8 mouse cellular contexts compared by ENCODE assay signal in genomic region chr7:67952036-67952681, GRCm38 (mm10). TPM values are rescaled to one million over a fixed set of nuclear protein-coding genes. Genes with fewer than 3 reads are reported as not detected.
A peak's percentile ranks its signal among the peaks of the same experiment; 100 is the strongest.
DNase-seq lines count a peak whose midpoint lies in the region; ATAC-seq and TF ChIP-seq lines count a peak whose summit lies in the region.

No protein-coding gene starts in this region.

- TF ChIP-seq CTCF in brain, embryonic 14.5 days (IDR thresholded peaks at IDR 0.05; ENCODE audit: borderline replicate concordance, extremely low read depth, insufficient read depth, insufficient read length), result no peak
- TF ChIP-seq CTCF in liver, postnatal 0 days (IDR thresholded peaks at IDR 0.05; ENCODE audit: low read depth), result no peak

- H3K4me1 ChIP-seq in forebrain, embryonic 10.5 days, result peaks cover 58% of the 10 kb centered on the region
- peaks cover 27% of the 10 kb centered on the region for H3K4me1 ChIP-seq in heart, embryonic 15.5 days (replicated peaks)
- peaks cover 12% of the 10 kb centered on the region for H3K4me1 ChIP-seq in liver, postnatal 0 days (ENCODE audit: insufficient read depth)
- H3K4me1 ChIP-seq in neural tube, embryonic 15.5 days, result peaks cover 37% of the 10 kb centered on the region

- H3K9me3 ChIP-seq in forebrain, embryonic 10.5 days, result no peaks in the 10 kb centered on the region
- no peaks in the 10 kb centered on the region for H3K9me3 ChIP-seq in heart, embryonic 15.5 days (replicated peaks)
- no peaks in the 10 kb centered on the region for H3K9me3 ChIP-seq in liver, postnatal 0 days (ENCODE audit: low read length)
- no peaks in the 10 kb centered on the region for H3K9me3 ChIP-seq in neural tube, embryonic 15.5 days (replicated peaks)

- under 1% methylated on average over 81 of the region's 91 CpGs for WGBS in forebrain, embryonic 10.5 days
- under 1% methylated on average over 82 of the region's 91 CpGs for WGBS in heart, embryonic 15.5 days
- under 1% methylated on average over 75 of the region's 91 CpGs for WGBS in liver, postnatal 0 days (ENCODE audit: insufficient replicate concordance)
- WGBS in neural tube, embryonic 15.5 days, result under 1% methylated on average over 78 of the region's 91 CpGs

- peaks cover 15% of the 10 kb centered on the region for H3K27me3 ChIP-seq in forebrain, embryonic 10.5 days (ENCODE audit: poor library complexity, severe bottlenecking)
- H3K27me3 ChIP-seq in heart, embryonic 15.5 days, result no peaks in the 10 kb centered on the region
- peaks cover 49% of the 10 kb centered on the region for H3K27me3 ChIP-seq in liver, postnatal 0 days (ENCODE audit: insufficient read depth, low read length)
- H3K27me3 ChIP-seq in neural tube, embryonic 15.5 days (replicated peaks), result no peaks in the 10 kb centered on the region

- TF ChIP-seq EP300 in liver, postnatal 0 days (IDR thresholded peaks at IDR 0.05; ENCODE audit: low read depth), result no peak

- peak overlapping the region; percentile 99 for H3K9ac ChIP-seq in heart, embryonic 15.5 days
- H3K9ac ChIP-seq in liver, postnatal 0 days (replicated peaks), result peak overlapping the region; percentile 89
- H3K9ac ChIP-seq in neural tube, embryonic 15.5 days (replicated peaks), result peak overlapping the region; percentile 86

- H3K4me3 ChIP-seq in forebrain, embryonic 10.5 days, result peak overlapping the region; percentile 97
- peak overlapping the region; percentile 98 for H3K4me3 ChIP-seq in heart, embryonic 15.5 days
- peak overlapping the region; percentile 92 for H3K4me3 ChIP-seq in liver, postnatal 0 days (ENCODE audit: low read depth, low read length)
- H3K4me3 ChIP-seq in neural tube, embryonic 15.5 days (replicated peaks), result peak overlapping the region; percentile 77

- peak overlapping the region; percentile 100 for H3K27ac ChIP-seq in forebrain, embryonic 10.5 days
- H3K27ac ChIP-seq in heart, embryonic 15.5 days, result peak overlapping the region; percentile 100
- H3K27ac ChIP-seq in liver, postnatal 0 days (ENCODE audit: low read depth), result peak overlapping the region; percentile 97
- H3K27ac ChIP-seq in neural tube, embryonic 15.5 days (replicated peaks), result peak overlapping the region; percentile 99

- peak; percentile 51 for ATAC-seq in heart, embryonic 15.5 days (replicated peaks; ENCODE audit: insufficient number of reproducible peaks, insufficient read depth, low FRiP score, low read depth)
- peak; percentile 38 for ATAC-seq in liver, postnatal 0 days
- peak; percentile 55 for ATAC-seq in neural tube, embryonic 15.5 days (ENCODE audit: low FRiP score)

- DNase-seq in B cell, adult 2 months, result peak; percentile 38 to 45
- DNase-seq in brain, embryonic 14.5 days (ENCODE audit: low read depth), result peak; percentile 91
- peak; percentile 85 for DNase-seq in forebrain, embryonic 10.5 days (ENCODE audit: extremely low spot score, low spot score)
- DNase-seq in kidney, postnatal 36 days, result peak; percentile 86 to 87
- DNase-seq in liver, postnatal 0 days, result peak; percentile 77
- DNase-seq in testis, postnatal 10 days (ENCODE audit: low spot score), result peak; percentile 83

- no peaks in the 10 kb centered on the region for H3K36me3 ChIP-seq in forebrain, embryonic 10.5 days (replicated peaks)
- no peaks in the 10 kb centered on the region for H3K36me3 ChIP-seq in heart, embryonic 15.5 days
- H3K36me3 ChIP-seq in liver, postnatal 0 days (replicated peaks; ENCODE audit: insufficient read depth, low read length), result no peaks in the 10 kb centered on the region
- H3K36me3 ChIP-seq in neural tube, embryonic 15.5 days, result no peaks in the 10 kb centered on the region

- no peak; the same call in 1 of the 2 replicates for TF ChIP-seq POLR2A in brain, embryonic 14.5 days (IDR thresholded peaks at IDR 0.05; ENCODE audit: borderline replicate concordance, extremely low read depth, insufficient read depth, insufficient read length, poor library complexity, severe bottlenecking)

- H3K4me2 ChIP-seq in heart, embryonic 15.5 days, result peak overlapping the region; percentile 97
- H3K4me2 ChIP-seq in liver, postnatal 0 days (ENCODE audit: low read depth, low read length), result peak overlapping the region; percentile 99
- peak overlapping the region; percentile 99 for H3K4me2 ChIP-seq in neural tube, embryonic 15.5 days

RNA-seq across cellular contexts. Expression of gene Igf1r, which starts 0.5 kb away (rescaled TPM):
- 26.5 and 40.6 TPM in 2 replicates for polyA plus RNA-seq in brain, embryonic 14.5 days (2012; rRNA removed)
- 18.8 and 20.8 TPM in 2 replicates for polyA plus RNA-seq in forebrain, embryonic 10.5 days (2016; fragmentation: Nextera tagmentation; extraction: Ambion mirVana)
- polyA plus RNA-seq in heart, embryonic 15.5 days (2015; fragmentation: Nextera tagmentation; extraction: Ambion mirVana), result 13.9 and 16.5 TPM in 2 replicates
- 2.7 and 2.9 TPM in 2 replicates for polyA plus RNA-seq in liver, postnatal 0 days (2015; fragmentation: Nextera tagmentation; extraction: Ambion mirVana)
- 19.0 and 20.8 TPM in 2 replicates for polyA plus RNA-seq in neural tube, embryonic 15.5 days (2015; fragmentation: Nextera tagmentation; extraction: Ambion mirVana)

Comparison
In these comparisons a context has a peak if more than half of its experiments do, and no peak if none do; other contexts are left out.
1. Peak in every context shown above with its lines: DNase-seq, ATAC-seq, H3K4me3 ChIP-seq and H3K27ac ChIP-seq.